Mouse (Mus musculus): ENCODE measurements around the gene Ice1. TPM values are rescaled to one million over a fixed set of nuclear protein-coding genes. Genes with fewer than 3 reads are reported as not detected.

The Ice1 gene
- total RNA-seq, 4 experiments from 2014 or later, result 65.6 to 70.7 (median 68.6) TPM

DNA sequence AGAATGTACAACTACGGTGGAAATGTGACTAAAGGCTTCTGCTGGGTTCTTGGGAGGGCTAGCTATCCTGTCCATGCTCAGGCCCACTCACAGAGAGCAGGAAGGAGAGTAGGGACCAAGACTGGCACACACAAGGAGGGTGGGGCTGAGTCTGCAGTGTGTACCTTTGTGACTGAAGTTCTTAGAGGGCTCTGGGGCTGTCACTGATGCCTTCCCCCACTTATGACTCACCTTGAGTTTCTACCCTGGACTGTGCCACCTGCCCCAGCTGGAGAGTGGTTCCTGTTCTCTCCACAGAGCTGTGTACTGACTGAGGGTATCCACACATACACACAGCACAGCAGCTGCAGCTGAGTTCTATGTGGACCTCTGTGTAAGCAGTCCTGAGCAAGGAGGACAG lies 63.2 kb downstream of the Ice1 start:
- DNase-seq (ENCODE audit: low spot score in 2 of 2), result no peak

DNA sequence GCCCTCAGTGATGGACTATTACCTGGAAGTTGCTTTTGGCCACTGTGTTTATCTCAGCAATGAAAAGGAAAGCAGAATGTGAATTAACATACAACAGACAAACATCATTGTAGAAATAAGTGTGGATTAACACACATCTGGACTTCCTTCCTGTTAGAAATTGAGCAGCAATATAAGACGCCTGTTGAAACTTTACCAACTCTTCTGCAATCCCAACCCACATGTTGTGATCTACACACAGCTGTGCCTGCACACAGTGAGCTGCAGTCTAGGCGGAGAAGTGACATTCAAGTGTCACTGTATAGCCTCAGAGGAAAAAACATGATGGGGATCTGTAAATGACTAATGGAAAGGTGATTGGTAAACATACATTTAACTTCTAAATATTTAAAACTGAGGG lies 69.5 kb downstream of the Ice1 start:
- DNase-seq (ENCODE audit: low spot score in 2 of 2), result no peak

DNA sequence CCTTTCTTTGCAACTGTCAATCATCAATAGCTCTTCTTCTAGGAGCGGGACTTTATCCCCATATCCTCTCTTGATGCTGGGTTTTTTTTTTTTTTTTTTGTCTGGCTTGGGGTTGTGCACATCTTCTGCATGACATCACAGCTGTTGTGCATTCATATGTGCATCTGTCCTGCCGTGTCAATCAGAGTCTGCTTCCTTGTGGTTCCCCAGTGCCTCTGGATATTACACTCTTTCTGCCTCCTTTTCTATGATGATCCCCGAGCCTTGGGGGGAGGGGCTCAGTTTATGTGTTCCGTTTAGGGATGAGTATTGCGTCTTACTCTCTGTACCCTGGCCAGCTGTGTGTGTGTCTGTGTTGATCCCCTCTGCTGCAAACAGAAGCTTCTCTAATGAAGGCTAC lies 84.0 kb downstream of the Ice1 start:
- no peak for DNase-seq (ENCODE audit: low spot score in 2 of 2)

DNA sequence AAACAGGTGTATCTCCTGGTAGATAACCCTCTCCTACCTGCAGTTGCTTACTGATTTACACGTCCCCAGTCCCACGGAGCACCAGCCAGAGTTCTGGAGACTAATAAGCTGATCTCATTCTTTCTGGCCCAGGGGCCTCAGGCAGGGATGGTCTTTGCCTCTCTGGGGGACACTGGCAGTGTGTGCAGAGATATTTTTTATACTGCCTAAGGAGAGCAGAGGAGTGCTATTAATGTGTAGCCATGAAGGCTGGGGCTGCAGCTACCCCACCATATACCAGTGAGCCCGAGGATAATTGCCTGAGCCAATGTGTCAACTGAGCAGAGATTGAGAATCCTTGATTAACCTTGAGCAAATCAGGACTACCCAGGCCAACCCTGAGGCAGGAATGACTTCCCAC lies 90.0 kb downstream of the Ice1 start:
- no peak for DNase-seq (ENCODE audit: low spot score in 2 of 2)

DNA sequence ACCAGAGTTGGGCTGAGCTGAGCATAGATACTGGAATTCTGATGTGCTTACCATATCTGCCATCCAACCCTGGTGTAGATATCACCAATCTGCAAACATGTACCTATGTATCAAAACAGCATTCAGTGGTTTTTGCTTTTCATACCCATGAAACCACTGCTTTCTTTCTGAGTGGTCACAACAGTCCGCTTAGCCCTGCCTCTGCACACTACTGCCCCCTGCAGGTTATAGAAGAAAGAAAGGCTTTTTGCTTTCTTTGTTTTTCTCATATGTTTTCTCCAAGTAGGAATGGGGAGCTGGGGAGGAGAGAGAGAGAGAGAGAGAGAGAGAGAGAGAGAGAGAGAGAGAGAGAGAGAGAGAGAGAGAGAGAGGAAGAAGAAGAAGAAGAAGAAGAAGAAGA lies 92.2 kb downstream of the Ice1 start:
- DNase-seq (ENCODE audit: low spot score in 2 of 2), result no peak

DNA sequence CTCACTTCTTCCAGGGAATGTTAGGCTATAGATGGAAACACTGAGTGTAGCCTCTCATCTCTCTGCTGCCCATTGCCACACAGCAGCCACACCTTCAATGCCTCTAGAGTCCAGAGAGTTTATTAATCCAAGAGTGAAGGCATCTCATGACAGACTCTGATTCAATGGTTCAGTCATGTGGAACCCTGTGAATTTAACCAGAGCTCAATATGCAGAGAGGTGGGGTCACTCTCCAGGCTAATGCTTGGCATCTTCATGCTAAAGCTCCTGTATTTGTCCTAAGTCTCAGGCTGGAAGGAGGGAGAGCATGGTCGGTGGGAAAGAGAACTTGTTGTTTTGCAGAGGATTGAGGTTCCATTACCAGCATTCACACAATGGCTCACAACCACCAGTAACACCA lies 97.6 kb downstream of the Ice1 start:
- no peak for DNase-seq (ENCODE audit: low spot score in 2 of 2)

DNA sequence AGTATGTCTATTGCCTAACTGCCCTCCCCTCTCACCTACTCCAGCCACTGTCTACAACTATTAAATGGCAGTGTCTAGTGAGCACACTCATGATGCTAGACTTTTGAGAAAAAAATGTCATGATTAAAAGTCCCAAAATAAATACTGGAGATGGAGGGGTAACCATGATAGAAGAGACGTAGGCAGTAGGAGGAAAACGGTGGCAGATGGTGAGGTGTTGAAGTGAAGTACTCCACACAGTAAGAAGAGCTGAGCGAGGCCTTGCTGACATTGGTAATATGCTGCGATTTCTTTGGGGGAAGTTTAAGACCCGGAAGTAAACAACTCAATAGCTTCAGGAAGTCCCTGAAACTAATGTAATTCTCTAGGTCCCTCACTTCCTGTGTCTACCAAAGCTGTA lies 104.0 kb downstream of the Ice1 start:
- DNase-seq (ENCODE audit: low spot score in 2 of 2), result no peak

DNA sequence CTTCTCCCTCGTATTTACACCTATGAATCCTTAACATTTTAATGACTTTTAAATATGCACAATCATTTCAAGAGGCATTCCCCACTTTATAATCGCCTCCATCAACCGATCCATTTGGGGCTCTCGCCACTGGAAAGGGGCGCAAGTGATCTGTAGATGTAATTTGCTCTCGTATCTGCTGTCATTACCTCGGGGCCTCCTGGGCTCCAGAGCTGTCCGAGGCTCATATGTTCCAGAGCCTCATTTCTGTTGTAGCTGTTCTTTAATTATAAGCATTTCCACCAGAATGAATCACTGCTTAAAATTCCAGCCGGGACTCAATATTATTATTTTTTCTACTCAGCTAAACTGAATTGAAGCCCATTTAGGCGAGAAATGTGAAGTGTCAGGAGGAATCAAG lies 104.7 kb downstream of the Ice1 start:
- no peak for DNase-seq (ENCODE audit: low spot score in 2 of 2)

DNA sequence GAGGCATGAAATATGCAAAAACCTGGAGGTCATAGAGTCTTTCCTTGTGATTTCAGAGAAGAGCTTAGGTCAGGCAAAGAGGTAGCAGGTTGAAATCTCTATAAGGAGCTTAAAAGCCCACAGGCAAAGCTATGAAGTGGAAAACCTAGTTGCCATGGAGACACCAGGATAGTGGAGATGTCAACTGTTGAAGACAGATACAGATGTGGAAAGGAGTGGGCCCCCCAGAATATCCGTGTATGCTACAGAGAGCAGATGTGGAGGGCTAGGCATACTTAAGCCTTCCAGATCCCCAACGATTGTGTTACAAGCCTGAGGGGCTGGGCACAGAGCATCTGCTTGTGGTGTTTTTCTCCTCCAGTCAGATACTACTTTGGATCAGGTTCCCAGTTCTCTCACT lies 119.8 kb downstream of the Ice1 start:
- DNase-seq (ENCODE audit: low spot score in 2 of 2), result no peak

DNA sequence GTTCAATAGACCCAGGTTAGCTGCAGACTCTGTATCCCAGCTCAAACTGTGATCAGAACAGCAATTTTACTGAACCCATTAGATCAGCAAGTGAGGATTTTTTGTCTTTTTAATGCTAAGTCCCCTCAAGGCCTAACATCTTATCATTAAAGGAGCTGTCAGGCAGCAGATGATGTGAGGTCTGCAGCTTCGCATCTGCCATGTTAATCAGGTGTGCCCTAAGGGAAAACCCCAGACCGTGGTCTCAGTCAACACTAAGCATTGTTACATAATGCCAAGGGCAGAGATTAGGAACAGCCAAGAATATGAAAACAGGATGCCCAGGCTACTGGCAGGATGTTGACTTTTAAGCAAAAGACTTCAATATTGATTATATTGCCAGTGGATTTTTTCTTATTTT lies 122.4 kb downstream of the Ice1 start:
- DNase-seq (ENCODE audit: low spot score in 2 of 2), result no peak

DNA sequence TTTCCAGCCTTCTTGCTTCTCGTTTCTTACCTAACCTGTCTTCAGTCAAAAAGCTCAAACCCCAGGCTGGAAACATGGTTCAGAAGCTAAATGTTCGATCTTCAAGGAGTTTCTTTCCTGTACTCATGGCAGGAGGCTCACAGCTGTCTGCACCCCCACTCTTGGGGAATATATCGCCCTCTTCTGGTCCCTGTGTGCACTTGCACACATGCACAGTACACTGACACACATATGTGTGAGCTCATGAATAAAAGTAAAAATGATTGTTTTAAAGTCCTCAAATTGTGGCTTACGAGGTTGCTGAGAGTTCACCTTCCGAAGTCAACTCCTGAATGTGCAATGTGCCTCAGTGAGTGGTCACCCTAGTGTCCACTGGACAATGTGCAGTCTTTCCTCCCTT lies 127.2 kb downstream of the Ice1 start:
- no peak for DNase-seq (ENCODE audit: low spot score in 2 of 2)

DNA sequence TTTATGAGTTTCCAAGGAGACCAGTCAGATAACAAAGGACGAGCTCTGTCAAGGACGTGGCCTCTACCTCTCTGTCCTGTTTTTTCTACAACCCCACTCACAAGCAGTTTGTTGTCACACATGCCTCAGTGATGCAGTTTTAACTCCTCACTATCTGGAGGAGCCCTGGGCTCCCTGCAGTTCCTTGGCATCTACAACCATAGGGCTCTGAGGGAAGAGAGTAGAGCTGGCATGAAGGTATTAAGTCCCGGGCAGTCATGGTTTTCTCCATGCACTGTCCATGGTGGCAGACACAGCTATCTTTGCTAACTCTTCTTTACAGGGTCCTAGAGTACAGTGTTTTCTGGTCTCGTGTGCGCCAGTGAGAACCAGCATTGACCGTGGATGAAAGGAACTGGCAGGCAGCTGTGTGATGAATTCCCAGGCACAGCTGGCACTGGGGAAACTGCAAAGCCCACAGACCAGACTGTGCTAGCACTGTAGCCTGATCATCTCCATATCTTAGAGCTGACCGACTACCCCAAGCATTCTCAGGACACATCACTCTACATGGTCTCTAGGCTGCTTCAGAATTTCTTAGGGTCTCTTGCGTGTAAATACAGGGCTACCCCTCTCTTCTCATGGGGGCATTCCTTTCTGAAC lies 127.9 kb downstream of the Ice1 start:
- DNase-seq (ENCODE audit: low spot score in 2 of 2), result no peak

DNA sequence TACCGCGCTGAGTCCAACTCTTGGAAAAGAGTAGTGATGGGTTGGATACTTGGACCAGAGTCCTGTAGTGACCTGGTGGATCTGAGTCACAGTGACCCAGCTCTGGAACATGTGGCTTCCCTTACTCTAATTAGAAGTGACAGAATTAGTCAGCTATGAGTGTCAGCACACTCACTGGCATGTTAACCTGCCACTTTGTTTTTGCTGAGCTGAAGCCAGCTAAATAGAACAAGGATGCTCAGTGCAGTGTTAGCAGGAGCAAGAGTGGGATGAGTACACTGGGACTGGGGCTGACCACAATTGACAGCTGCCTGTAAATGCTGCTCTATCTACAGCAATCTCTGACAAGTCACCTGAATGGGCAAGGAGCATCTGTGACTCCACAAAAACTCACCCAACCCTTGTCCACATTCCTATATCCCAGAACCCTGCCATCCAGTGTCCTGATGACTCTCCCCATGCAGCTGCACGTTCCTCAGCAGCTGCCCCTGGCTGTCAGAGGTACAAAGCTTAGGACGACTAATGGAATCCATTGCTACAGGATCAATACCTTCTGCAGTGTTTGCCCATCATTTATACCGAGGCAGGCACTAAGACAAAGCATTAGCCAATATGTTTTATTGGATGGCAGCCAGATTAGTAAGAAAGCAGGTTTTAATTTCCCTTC lies 128.6 kb downstream of the Ice1 start:
- DNase-seq (ENCODE audit: low spot score in 2 of 2), result no peak

Other genes starting within 250 kb of the Ice1 start
- gene Adamts16, start 204.2 kb upstream of the Ice1 start, total RNA-seq (2022), result 1 to 10 TPM; 4.4 to 6.9 (median 4.6) TPM

Measured in left cerebral cortex, adult 8-10 months (tissue).